Mouse (Mus musculus) embryonic stem cell, embryonic (primary cell): Measurements from ENCODE around the gene Ubtf.

Source experiments
- CTCF ChIA-PET, 4 experiments: fragments of 300-600 bp in 2 of 4; fragments of 350-600 bp in 2 of 4; sonication (Branson Sonifier 250); formaldehyde crosslinking; loops; one replicate each; lab custom pipeline; 2022; ENCODE audit warnings: inconsistent platforms in 2 of 4; lab: Charles Lee
- POLR2A ChIA-PET, 4 experiments: fragments of 300-600 bp in 2 of 4; fragments of 350-600 bp in 2 of 4; sonication (Branson Sonifier 250); formaldehyde crosslinking; loops; one replicate each; lab custom pipeline; 2022; ENCODE audit warnings: antibody characterized with exemption in 4 of 4, inconsistent platforms in 1 of 4; lab: Charles Lee

Gene Ubtf

GRCm38 (mm10) chr11:102350981-102351523 lies 31.5 kb upstream of the Ubtf start:
- ChIA-PET POLR2A (interaction anchor here in 2 of 4 experiments (0.5 to 2.3 kb wide), 7 partner anchors 11 to 119 kb away, joined by 3 to 9 read pairs (median 3); partner anchors contain the start of gene Slc25a39 (in 1 of the 2)), CTCF (interaction anchor here in 2 of 4 experiments (0.6 to 0.7 kb wide), 2 partner anchors 12 to 22 kb away, joined by 3 read pairs; no protein-coding TSS in a partner anchor)

GRCm38 (mm10) chr11:102350416-102350815 lies 30.9 kb upstream of the Ubtf start:
- POLR2A ChIA-PET = interaction anchor here in 2 of 4 experiments (0.9 to 1.5 kb wide), 3 partner anchors 11 to 118 kb away, joined by 3 to 5 read pairs (median 3); partner anchors contain the start of gene Slc25a39 (in 1 of the 2)
- CTCF ChIA-PET = interaction anchor here in 1 of 4 experiments (0.6 kb wide), 1 partner anchor 23 kb away, joined by 3 read pairs; no protein-coding TSS in a partner anchor

GRCm38 (mm10) chr11:102349189-102349954 lies 29.8 kb upstream of the Ubtf start:
- CTCF ChIA-PET = interaction anchor here in 2 of 4 experiments (0.7 to 1.7 kb wide), 2 partner anchors 40 to 98 kb away, joined by 3 read pairs; partner anchors contain the start of gene Fam171a2 (in 1 of the 2)

GRCm38 (mm10) chr11:102348771-102349170 lies 29.2 kb upstream of the Ubtf start:
- POLR2A ChIA-PET = interaction anchor here in 3 of 4 experiments (0.9 to 1.9 kb wide), 8 partner anchors 8 to 78 kb away, joined by 3 to 10 read pairs (median 4); partner anchors contain the start of gene Slc25a39 (in 2 of the 3)
- CTCF ChIA-PET = interaction anchor here in 2 of 4 experiments (0.7 to 1.7 kb wide), 2 partner anchors 40 to 98 kb away, joined by 3 read pairs; partner anchors contain the start of gene Fam171a2 (in 1 of the 2)

More at GRCm38 (mm10) chr11:102349189-102349954, 29.8 kb upstream of the Ubtf start:
- POLR2A ChIA-PET = interaction anchor here in 2 of 4 experiments (0.7 to 1.6 kb wide), 5 partner anchors 10 to 40 kb away, joined by 3 to 5 read pairs (median 4); no protein-coding TSS in a partner anchor

GRCm38 (mm10) chr11:102348101-102348585 lies 28.6 kb upstream of the Ubtf start:
- POLR2A ChIA-PET = interaction anchor here in 3 of 4 experiments (0.9 to 1.9 kb wide), 16 partner anchors 9 to 78 kb away, joined by 3 to 11 read pairs (median 4); partner anchors contain the start of gene Slc25a39 (in 2 of the 3)
- CTCF ChIA-PET = interaction anchor here in 2 of 4 experiments (1.3 to 1.7 kb wide), 3 partner anchors 9 to 99 kb away, joined by 3 to 5 read pairs (median 4); partner anchors contain the start of gene Fam171a2 (in 1 of the 2)

GRCm38 (mm10) chr11:102347683-102348082 lies 28.1 kb upstream of the Ubtf start:
- CTCF ChIA-PET = interaction anchor here (0.6 to 1.6 kb wide), 8 partner anchors 9 to 358 kb away, joined by 3 to 5 read pairs (median 3); no protein-coding TSS in a partner anchor
- POLR2A ChIA-PET = interaction anchor here in 3 of 4 experiments (0.6 to 12.6 kb wide), 34 partner anchors 9 to 83 kb away, joined by 3 to 137 read pairs (median 4); partner anchors contain the start of genes Slc25a39 (in 3 of the 3), Grn (in 1 of the 3), Rundc3a (in 1 of the 3) and Ubtf (in 1 of the 3)

GRCm38 (mm10) chr11:102346926-102347325 lies 27.4 kb upstream of the Ubtf start:
- POLR2A ChIA-PET = interaction anchor here (0.6 to 12.6 kb wide), 29 partner anchors 8 to 84 kb away, joined by 3 to 137 read pairs (median 5); partner anchors contain the start of genes Slc25a39 (in 3 of the 4), Rundc3a (in 2 of the 4), Grn (in 1 of the 4) and Ubtf (in 1 of the 4)
- CTCF ChIA-PET = interaction anchor here (0.6 to 1.6 kb wide), 9 partner anchors 8 to 369 kb away, joined by 3 to 5 read pairs (median 3); no protein-coding TSS in a partner anchor

- CTCF ChIA-PET = interaction anchor here in 3 of 4 experiments (0.6 to 1.3 kb wide), 3 partner anchors 15 to 93 kb away, joined by 3 read pairs; no protein-coding TSS in a partner anchor
Measured at GRCm38 (mm10) chr11:102344458-102344857, 24.9 kb upstream of the Ubtf start.

GRCm38 (mm10) chr11:102342742-102343141 lies 23.2 kb upstream of the Ubtf start:
- ChIA-PET CTCF (interaction anchor here in 1 of 4 experiments (0.6 to 2.0 kb wide), 6 partner anchors 26 to 310 kb away, joined by 3 to 7 read pairs (median 5); partner anchors contain the start of genes Fam171a2 and Gm11627), POLR2A (interaction anchor here (0.6 to 39.1 kb wide), 38 partner anchors 8 to 773 kb away, joined by 3 to 1004 read pairs (median 4); partner anchors contain the start of genes Slc25a39 (in 3 of the 4), Tmub2 (in 2 of the 4), Grn (in 1 of the 4) and Hexim1 (in 1 of the 4))

More at GRCm38 (mm10) chr11:102344458-102344857, 24.9 kb upstream of the Ubtf start:
- POLR2A ChIA-PET = interaction anchor here (0.6 to 39.1 kb wide), 20 partner anchors 9 to 96 kb away, joined by 3 to 1004 read pairs (median 7); partner anchors contain the start of genes Slc25a39 (in 3 of the 4), BC030867 (in 1 of the 4), Grn (in 1 of the 4) and Ubtf (in 1 of the 4)

- CTCF ChIA-PET = no interaction called here
- POLR2A ChIA-PET = interaction anchor here (0.6 to 39.1 kb wide), 6 partner anchors 10 to 167 kb away, joined by 3 to 1004 read pairs (median 70); partner anchors contain the start of gene Ubtf (in 1 of the 4)
Measured at GRCm38 (mm10) chr11:102341101-102341500, 21.6 kb upstream of the Ubtf start.

GRCm38 (mm10) chr11:102339624-102340023 lies 20.1 kb upstream of the Ubtf start:
- ChIA-PET POLR2A (interaction anchor here (0.6 to 42.0 kb wide), 36 partner anchors 8 to 1957 kb away, joined by 3 to 1349 read pairs (median 7); partner anchors contain the start of genes Rundc3a (in 3 of the 4), Slc25a39 (in 3 of the 4), Ubtf (in 3 of the 4) and Grn (in 2 of the 4)), CTCF (interaction anchor here (0.6 to 2.7 kb wide), 32 partner anchors 8 to 552 kb away, joined by 3 to 19 read pairs (median 5); partner anchors contain the start of genes Grn (in 3 of the 4), Fam171a2 (in 1 of the 4), Rundc3a (in 1 of the 4) and Slc25a39 (in 1 of the 4))

GRCm38 (mm10) chr11:102339195-102339594 lies 19.7 kb upstream of the Ubtf start:
- POLR2A ChIA-PET = interaction anchor here (0.6 to 42.0 kb wide), 37 partner anchors 8 to 1957 kb away, joined by 3 to 1349 read pairs (median 6); partner anchors contain the start of genes Rundc3a (in 3 of the 4), Slc25a39 (in 3 of the 4), Ubtf (in 3 of the 4) and Grn (in 2 of the 4)

GRCm38 (mm10) chr11:102338561-102338960 lies 19.0 kb upstream of the Ubtf start:
- ChIA-PET POLR2A (interaction anchor here (0.7 to 42.0 kb wide), 26 partner anchors 7 to 99 kb away, joined by 3 to 1349 read pairs (median 12); partner anchors contain the start of genes Slc25a39 (in 3 of the 4), Ubtf (in 3 of the 4), Grn (in 2 of the 4) and Rundc3a (in 2 of the 4)), CTCF (interaction anchor here in 3 of 4 experiments (0.6 to 2.7 kb wide), 17 partner anchors 9 to 92 kb away, joined by 3 to 10 read pairs (median 5); partner anchors contain the start of genes Grn (in 1 of the 3), Slc25a39 (in 1 of the 3) and Tmub2 (in 1 of the 3))

More at GRCm38 (mm10) chr11:102339195-102339594, 19.7 kb upstream of the Ubtf start:
- CTCF ChIA-PET = interaction anchor here (0.6 to 2.7 kb wide), 29 partner anchors 8 to 178 kb away, joined by 3 to 19 read pairs (median 5); partner anchors contain the start of genes Grn (in 3 of the 4), Fam171a2 (in 1 of the 4), Rundc3a (in 1 of the 4) and Slc25a39 (in 1 of the 4)

GRCm38 (mm10) chr11:102337921-102338320 lies 18.4 kb upstream of the Ubtf start:
- ChIA-PET POLR2A (interaction anchor here (0.6 to 42.0 kb wide), 26 partner anchors 7 to 100 kb away, joined by 3 to 1349 read pairs (median 8); partner anchors contain the start of genes Slc25a39 (in 3 of the 4), Ubtf (in 3 of the 4), Grn (in 2 of the 4) and Rundc3a (in 2 of the 4)), CTCF (interaction anchor here in 2 of 4 experiments (0.7 to 2.7 kb wide), 9 partner anchors 8 to 89 kb away, joined by 3 to 10 read pairs (median 3); partner anchors contain the start of genes BC030867 (in 1 of the 2) and Slc25a39 (in 1 of the 2))

- CTCF ChIA-PET = interaction anchor here in 1 of 4 experiments (0.6 kb wide), 2 partner anchors 74 to 242 kb away, joined by 3 to 8 read pairs; no protein-coding TSS in a partner anchor
- POLR2A ChIA-PET = interaction anchor here (0.6 to 42.0 kb wide), 17 partner anchors 5 to 94 kb away, joined by 3 to 1349 read pairs (median 18); partner anchors contain the start of genes Slc25a39 (in 3 of the 4), Ubtf (in 3 of the 4), Rundc3a (in 2 of the 4) and Grn (in 1 of the 4)
Measured at GRCm38 (mm10) chr11:102336191-102336590, 16.6 kb upstream of the Ubtf start.
